Mouse (Mus musculus) mouse embryonic stem cell (cell line): ENCODE results near the gene Atp1a2.

Experiments used
- in situ Hi-C, 2 experiments: fragments of 300-500 bp; cut with MboI; formaldehyde crosslinking; loops; 1 replicate in 1 of 2; 3 replicates in 1 of 2; pipeline ENCODE4 v1.14.3; 2019 to 2020; ENCODE audit warnings: low sequenced_read_pairs in 2 of 2, low pct_unique_long_range_greater_than_20kb in 1 of 2, mixed read lengths in 1 of 2; ENCODE audit not compliant: unreplicated experiment in 1 of 2

Atp1a2 gene

DNA sequence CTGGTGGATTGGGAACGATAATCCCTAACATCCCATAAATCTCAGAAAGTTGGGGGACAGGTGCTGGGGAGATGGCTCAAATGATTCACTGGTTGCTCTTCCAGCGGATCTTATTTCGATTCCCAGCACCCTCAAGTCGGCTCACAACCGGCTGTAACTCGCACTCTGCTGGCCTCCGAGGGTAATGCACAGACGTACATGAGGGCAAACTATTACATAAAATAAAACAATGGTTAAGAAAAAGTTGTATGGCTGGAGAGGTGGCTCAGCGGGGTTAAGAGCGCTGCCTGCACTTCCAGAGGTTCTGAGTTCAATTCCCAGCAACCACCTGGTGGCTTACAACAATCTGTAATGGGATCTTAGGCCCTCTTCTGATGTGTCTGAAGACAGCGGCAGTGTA is 28.8 kb upstream of the Atp1a2 start:
- in situ Hi-C loops = no loop called here

DNA sequence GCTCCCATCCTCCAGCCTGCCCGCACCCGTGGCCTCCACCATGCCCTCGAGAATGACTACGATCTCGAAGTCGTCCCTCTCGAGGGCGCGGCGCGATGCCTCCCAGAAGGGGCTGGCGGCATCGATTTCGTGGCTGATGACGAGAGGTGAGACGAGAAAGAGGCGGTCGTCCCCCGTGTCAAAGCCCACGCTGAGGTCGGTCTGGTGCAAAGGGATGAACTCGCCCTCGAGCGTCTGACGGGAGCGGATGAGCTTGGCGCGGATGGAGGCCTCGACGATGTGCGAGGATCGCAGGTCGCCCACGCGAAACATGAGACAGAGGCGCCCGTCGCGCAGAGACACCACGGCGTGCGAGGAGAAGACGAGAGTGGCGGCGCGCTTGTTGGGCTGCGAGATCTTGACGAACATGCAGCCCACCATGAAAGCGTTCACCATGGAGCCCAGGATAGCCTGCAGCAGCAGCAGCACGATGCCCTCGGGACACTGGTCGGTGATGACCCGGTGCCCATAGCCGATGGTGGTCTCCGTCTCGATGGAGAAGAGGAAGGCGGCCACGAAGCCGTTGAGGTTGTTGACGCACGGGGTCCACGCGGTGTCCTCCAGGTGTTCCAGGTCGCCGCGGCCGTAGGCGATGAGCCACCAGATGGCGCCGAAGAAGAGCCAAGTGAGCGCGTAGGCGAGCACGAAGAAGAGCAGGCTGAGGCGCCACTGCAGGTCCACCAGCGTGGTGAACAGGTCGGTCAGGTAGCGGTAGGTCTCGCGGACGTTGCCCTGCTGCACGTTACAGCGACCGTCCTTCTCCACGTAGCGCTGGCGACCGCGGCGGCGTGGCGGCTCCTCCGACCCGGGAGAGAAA is 28.0 kb upstream of the Atp1a2 start:
- in situ Hi-C loops = no loop called here

DNA sequence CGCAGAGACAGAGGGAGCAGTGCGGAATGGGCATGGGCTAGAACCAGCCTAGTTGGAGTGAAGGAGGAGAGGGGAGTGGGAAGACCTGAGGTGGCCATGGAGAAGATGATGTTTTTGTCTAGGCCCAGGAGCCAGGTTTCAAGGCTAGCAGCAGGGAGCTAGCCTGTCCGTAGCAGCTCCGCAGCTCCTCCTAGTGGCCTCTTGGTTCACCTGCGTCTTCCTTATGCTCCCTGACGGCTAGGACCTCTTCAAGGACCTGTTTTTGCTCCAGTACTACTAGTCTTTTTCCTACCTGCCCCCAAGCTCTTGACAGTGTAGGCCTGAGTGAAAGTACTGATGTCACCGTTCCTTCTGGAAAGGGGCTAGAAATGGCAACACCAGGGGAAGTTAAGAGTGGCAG is 26.9 kb upstream of the Atp1a2 start:
- in situ Hi-C loops = loop anchor here in 1 of 2 experiments (25.0 kb wide), 1 partner anchor 287 kb away; the partner anchor contains the start of gene Vangl2

DNA sequence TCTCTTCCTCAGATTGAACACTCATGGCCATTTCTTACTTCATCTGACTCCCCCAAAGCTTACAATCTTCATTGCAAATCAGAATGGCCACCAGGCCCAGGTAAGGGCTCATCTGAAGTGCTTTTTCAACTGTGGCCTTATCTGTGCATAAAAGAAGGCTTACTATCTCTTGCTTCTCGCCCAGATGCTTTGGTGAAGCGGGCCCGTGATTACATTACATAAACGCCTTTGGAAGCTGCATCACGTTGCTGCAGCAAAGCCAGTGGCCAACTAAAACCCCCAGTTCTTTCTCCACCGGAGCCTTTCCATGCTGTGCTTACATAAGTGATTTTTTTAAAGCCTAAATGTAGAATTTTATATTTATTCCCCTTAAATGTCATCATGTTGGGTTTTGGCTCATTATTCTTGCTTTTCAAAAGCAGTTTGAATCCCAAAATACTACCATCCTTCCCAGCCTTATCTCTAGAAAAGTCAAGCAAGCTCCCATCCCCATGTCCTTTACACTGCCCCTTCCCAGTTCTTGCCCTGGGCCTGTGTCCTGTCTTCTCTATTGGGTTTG is 26.0 kb upstream of the Atp1a2 start:
- in situ Hi-C loops = loop anchor here in 1 of 2 experiments (25.0 kb wide), 1 partner anchor 287 kb away; the partner anchor contains the start of gene Vangl2

DNA sequence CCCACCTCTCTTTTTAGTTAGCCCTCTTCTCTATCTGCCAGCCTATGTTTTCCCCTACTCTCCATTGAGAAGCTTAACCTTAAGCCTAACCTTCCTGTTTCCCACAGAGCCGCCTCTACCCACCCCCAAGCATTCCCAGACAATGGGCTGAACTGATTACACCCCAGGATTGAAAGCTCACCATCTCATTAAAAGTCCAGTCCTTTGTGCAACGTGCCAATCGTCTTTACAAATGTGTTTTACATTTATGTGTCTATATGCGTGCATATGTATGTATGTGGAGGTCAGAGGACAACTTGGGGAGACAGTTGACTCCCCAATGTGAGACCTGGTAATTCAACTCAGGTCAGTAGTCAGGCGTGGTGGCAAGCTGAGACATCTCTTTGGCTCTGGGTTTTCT is 25.4 kb upstream of the Atp1a2 start:
- in situ Hi-C loops = loop anchor here in 1 of 2 experiments (25.0 kb wide), 1 partner anchor 286 kb away; the partner anchor contains the start of gene Vangl2

DNA sequence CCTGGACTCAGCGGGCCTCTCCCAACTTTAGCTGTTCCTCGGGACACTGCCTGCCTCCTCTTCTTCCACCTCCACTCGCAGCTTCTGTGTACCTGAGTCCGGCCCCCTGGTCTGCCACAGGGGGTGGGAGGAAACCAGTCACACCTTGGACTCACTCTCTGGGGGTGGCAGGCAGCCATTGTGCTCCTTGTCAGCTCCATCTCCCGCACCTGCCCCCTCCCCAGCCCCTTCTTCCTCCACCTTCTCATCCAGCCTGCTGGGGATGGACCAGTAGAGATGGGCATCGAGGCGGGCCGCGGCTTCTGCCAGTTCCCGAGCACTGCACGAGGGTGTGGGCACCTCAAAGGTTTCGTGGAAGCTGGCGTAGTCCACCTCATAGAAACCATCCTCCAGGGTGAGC is 24.9 kb upstream of the Atp1a2 start:
- in situ Hi-C loops = loop anchor here in 1 of 2 experiments (25.0 kb wide), 1 partner anchor 285 kb away; the partner anchor contains the start of gene Vangl2

DNA sequence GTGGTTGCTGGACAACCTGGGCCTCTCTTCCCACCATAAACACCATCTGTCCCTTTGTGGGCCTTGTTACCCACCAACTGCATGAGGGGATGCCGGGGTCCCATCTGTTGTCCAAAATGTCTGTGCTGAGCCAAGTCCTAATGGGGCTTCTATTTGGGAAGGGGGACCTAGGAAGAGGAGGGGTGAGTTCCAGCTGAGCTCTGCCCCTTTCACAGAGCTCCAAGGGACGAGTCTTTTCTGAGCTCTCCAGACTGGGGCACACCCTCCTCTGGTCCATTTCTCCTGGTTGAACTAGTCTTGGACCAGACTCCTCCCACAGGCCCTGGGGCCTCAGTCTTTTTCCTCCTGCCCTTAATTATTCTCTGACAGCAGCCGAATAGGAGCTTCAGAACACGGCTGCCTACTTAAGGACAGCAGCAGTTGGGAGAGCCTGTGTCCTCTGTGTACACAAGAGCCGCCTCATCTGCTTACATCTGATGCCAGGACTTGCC is 22.1 kb upstream of the Atp1a2 start:
- in situ Hi-C loops = loop anchor here (10.0 to 25.0 kb wide), 2 partner anchors 275 to 283 kb away; partner anchors contain the start of gene Vangl2 (in 1 of the 2)

DNA sequence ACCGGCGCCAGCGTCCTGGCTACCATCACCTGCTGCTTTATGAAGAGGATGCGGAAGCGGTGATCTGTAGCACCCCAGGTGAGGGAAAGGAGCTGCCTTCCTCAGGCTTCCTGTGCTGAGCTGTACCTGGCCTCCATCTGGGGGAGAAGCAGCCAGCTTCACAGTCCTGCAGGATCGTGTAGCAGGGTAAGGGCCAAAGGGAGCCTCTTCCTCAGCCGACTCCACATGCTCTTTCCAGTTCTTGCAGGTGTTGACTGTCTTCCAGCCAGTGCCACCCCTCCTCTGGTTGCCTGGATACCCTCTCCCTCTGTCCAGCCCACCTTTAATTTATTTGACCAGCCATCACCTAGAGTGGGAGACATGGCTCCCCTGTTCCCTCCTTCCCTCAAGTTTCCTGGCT is 21.5 kb upstream of the Atp1a2 start:
- in situ Hi-C loops = loop anchor here (10.0 to 25.0 kb wide), 2 partner anchors 275 to 282 kb away; partner anchors contain the start of gene Vangl2 (in 1 of the 2)

DNA sequence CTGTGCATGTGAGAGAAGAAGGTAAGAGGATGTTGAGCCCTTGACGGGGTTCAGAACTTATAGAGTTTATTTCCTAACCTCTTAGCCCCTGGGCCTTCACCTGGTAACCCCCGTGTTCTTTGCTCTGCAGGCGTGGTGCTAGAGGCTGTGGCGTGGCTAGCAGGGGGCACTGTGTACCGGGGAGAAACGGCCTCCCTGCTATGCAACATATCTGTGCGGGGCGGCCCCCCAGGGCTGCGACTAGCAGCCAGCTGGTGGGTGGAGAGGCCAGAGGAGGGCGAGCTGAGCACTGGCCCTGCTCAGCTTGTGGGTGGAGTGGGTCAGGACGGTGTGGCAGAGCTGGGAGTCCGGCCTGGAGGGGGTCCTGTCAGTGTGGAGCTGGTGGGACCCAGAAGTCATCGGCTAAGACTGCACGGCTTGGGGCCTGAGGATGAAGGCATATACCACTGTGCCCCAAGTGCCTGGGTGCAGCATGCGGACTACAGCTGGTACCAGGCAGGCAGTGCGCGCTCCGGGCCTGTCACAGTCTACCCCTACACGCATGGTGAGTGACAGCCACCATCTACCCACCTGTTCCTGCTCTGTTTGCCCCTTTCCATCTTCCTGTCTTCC is 20.7 kb upstream of the Atp1a2 start:
- in situ Hi-C loops = loop anchor here (10.0 to 25.0 kb wide), 2 partner anchors 274 to 281 kb away; partner anchors contain the start of gene Vangl2 (in 1 of the 2)

DNA sequence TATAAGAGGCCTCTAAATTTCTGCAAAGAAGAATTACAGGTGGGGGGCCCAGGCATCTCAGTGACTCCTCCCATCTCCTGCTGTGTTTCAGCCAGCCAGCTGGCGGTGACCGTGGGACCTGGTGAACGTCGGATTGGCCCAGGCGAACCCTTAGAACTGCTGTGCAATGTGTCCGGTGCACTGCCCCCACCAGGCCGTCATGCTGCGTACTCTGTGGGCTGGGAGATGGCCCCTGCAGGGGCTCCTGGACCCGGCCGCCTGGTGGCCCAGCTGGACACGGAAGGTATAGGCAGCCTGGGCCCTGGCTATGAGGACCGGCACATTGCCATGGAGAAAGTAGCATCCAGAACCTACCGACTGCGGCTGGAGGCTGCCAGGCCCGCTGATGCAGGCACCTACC is 20.1 kb upstream of the Atp1a2 start:
- in situ Hi-C loops = loop anchor here (10.0 to 25.0 kb wide), 2 partner anchors 273 to 281 kb away; partner anchors contain the start of gene Vangl2 (in 1 of the 2)

DNA sequence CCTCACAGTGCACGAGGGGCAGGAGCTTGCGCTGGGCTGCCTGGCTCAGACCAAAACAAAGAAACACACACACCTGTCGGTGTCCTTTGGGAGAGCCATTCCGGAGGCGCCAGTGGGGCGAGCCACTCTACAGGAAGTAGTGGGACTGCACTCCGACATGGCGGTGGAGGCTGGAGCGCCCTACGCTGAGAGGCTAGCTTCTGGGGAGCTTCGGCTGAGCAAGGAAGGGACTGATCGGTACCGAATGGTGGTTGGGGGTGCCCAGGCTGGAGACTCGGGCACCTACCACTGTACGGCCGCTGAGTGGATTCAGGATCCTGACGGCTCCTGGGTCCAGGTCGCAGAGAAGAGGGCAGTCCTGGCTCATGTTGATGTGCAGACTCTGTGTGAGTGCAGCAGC is 19.6 kb upstream of the Atp1a2 start:
- in situ Hi-C loops = loop anchor here (10.0 to 25.0 kb wide), 2 partner anchors 273 to 280 kb away; partner anchors contain the start of gene Vangl2 (in 1 of the 2)

DNA sequence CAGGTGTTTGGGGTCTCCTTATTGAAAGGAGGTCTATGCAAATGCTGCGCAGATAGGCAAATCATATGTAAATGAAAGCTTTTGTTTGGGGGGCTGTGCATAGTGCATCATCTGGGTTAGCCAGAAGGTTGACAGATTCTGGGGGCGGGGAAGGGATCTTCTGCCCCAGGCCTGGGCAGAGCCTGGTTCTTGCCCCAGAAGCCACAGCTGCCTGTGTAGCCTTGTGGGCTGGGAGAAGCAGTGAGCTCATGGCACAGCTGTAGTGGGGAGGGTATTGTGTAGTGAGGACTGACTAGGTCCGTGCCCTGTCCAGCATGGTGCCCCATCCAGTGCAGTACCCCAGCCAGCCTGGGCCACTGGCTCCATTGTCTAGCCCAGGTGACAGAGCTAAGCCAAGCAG is 17.0 kb upstream of the Atp1a2 start:
- in situ Hi-C loops = loop anchor here (10.0 to 25.0 kb wide), 2 partner anchors 270 to 278 kb away; partner anchors contain the start of gene Vangl2 (in 1 of the 2)

DNA sequence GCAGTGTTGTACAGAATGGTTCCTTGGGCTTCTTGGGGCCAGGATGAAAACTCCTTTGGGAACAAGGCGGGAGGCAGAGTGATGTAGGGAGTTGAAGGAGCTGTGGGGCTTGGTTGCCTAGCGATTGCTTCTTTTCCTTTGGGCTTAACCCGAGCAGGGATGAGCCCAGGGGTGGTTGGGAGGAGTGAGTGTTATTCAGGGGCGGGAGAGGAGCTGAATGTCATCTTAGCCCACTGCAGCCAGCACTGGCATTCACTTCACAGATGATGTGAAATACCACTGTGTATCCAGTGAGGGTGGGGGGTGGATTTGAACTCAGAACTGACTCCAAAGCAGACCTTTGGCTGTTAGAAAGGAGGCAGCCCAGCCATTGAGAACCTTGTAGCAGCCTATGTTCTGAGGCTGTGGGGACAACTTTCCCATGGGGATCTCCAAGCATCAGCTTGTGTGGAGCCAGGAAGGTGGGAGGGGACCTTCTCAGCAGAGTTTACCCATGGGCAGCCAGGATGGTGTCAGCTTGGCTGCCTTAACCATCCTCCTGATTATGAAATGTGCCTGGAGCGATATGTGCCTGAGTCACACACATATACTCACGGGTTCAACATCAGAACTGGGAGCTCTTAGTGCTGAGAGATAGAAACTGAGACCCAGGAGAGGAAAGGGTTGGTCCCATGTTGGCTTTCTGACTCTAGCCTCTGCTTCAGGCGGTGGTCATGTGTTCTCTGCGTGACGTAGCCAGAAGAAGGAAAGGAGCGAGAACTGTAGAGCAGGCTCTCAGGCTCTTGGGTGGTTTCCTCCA is 15.9 kb upstream of the Atp1a2 start:
- in situ Hi-C loops = loop anchor here (10.0 to 25.0 kb wide), 2 partner anchors 269 to 277 kb away; partner anchors contain the start of gene Vangl2 (in 1 of the 2)

DNA sequence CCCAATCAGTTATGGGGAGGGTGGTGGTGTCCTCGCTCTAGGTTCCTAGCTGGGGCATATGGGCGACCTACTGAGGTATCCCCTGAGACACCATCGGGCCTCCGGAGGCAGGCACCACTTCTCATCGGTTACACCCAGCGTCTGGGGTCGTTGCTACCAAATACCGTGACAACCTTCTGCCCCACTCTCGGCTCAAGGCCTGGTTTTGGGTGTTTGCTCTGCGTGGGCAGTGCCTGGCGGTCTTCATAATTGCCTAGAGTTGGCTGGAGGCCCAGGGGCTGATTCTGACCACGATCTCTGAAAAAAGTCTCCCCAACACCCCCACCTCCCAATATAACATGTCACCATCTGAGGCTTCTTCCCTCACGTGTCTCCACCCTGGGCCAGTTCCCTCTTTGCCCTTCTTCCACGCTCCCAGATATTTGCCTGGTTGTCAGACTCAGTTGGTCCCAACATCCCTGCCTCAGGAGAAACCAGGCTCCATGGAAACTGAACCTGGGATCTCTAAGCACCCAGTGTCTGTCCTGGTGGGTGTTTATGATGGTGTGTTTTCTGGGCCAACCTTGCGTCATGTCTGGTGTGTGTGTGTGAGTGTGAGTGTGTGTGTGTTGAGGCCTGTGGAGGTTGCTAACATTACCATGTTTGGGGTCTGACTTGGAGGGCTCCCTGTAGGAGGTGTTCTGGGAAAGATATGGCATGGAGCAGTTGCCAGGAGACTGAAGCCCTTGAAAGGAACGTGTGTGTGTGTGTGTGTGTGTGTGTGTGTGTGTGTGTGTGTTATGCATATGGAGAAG is 15.1 kb upstream of the Atp1a2 start:
- in situ Hi-C loops = loop anchor here (10.0 to 25.0 kb wide), 2 partner anchors 268 to 276 kb away; partner anchors contain the start of gene Vangl2 (in 1 of the 2)

DNA sequence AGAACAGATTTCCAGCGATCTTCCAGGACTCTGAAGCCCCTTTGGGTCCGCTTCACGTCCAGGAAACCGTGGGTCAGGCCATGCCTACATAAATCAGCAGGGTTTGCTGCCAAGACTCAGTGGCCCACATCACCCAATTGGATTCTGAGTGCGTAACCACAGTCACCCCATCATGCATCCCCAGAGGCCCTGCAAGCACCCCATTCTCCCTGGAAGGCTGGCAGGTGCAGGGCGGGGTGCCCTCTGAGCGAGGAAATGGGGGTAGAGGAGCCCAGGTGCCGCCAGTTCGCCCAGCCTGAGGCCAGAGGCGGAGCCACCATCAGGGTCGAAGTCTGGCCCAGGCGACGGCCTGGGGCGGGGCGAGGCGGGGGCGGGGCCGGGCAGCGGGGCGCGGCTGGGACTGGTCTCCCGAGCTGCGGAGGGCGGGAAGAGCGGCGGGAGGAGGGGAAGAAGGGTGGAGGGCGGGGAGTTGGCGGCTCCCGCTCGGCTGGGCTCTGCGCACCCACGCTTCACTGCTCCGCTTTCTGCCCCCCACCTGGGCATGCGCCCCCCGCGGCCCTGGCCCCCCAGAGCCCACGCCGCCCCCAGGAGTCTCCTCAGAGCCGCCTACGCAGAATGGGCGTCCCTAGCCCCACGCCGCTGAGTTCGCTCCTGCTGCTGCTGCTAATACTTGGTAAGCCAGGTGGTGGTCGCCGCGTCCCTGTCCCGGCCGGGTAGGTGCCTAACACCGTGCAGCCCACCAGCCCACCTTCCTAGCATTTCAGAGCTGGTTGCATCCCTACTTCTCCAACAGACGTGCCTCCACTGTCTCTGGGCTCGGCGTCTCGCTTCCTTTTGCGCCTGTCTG is 14.3 kb upstream of the Atp1a2 start:
- in situ Hi-C loops = loop anchor here (10.0 to 25.0 kb wide), 2 partner anchors 267 to 275 kb away; partner anchors contain the start of gene Vangl2 (in 1 of the 2)
